Mouse (Mus musculus): ENCODE measurements at regions not wholly inside any gene's neighbourhood (a gene's known extent, or its start where the extent isn't known, plus 50 kb on each side); places are given as distances from the start of the nearest gene placed in this dataset.

- TF ChIP-seq CTCF (IDR thresholded peaks at IDR 0.05; ENCODE audit: extremely low read depth, insufficient read depth, low read length) (no peak), POLR2A (IDR thresholded peaks at IDR 0.05; ENCODE audit: extremely low read depth, insufficient read depth, low read length) (no peak)
These were observed 301.2 kb upstream of the Jag1 start for GRCm38 (mm10) chr2:137417691-137418090.
